Mouse (Mus musculus) hindbrain, embryonic 15.5 days (tissue): ENCODE results near the gene Gdf9. TPM values are rescaled to one million over a fixed set of nuclear protein-coding genes. Genes with fewer than 3 reads are reported as not detected.
A peak's percentile ranks its signal among the peaks of the same experiment; 100 is the strongest.

Experiments used
- ATAC-seq: fragments of 200-750 bp; cut with Nextera tagmentation; 2 replicates; pipeline ENCODE4 v1.8.0; 2017; ENCODE audit warnings: low read depth, moderate number of reproducible peaks, moderate TSS enrichment; ENCODE audit not compliant: low FRiP score
- H3K27ac ChIP-seq: fragments of 300-500 bp; sonication (generic); replicated peaks from 2 replicates; pipeline ENCODE4 v1.5.1; 2015; ENCODE audit warnings: mild to moderate bottlenecking, inconsistent platforms
- H3K27me3 ChIP-seq: fragments of 300-500 bp; sonication (generic); 2 replicates; pipeline ENCODE4 v1.6.1; 2015; ENCODE audit warnings: control low read depth, inconsistent platforms
- H3K36me3 ChIP-seq: fragments of 300-500 bp; sonication (generic); 2 replicates; pipeline ENCODE4 v1.6.1; 2015; ENCODE audit warnings: control low read depth, inconsistent platforms
- H3K4me1 ChIP-seq: fragments of 300-500 bp; sonication (generic); replicated peaks from 2 replicates; pipeline ENCODE4 v1.6.1; 2015; ENCODE audit warnings: control low read depth, inconsistent platforms
- H3K4me2 ChIP-seq: fragments of 300-500 bp; sonication (generic); 2 replicates; pipeline ENCODE4 v1.6.1; 2015; ENCODE audit warnings: moderate library complexity, mild to moderate bottlenecking, inconsistent platforms
- H3K4me3 ChIP-seq: fragments of 300-500 bp; sonication (generic); 2 replicates; pipeline ENCODE4 v1.5.1; 2015; ENCODE audit warnings: mild to moderate bottlenecking, inconsistent platforms
- H3K9ac ChIP-seq: fragments of 300-500 bp; sonication (generic); 2 replicates; pipeline ENCODE4 v1.6.1; 2015; ENCODE audit warnings: inconsistent platforms
- H3K9me3 ChIP-seq: fragments of 300-500 bp; sonication (generic); 2 replicates; pipeline ENCODE4 v1.6.1; 2016; ENCODE audit warnings: control low read depth, inconsistent platforms
- WGBS: fragments of 180-500 bp; shearing (Covaris S2); methylation state at CpG from one replicate; pipeline ENCODE4 v1.1.7; 2015; 5-methylcytosine and 5-hydroxymethylcytosine counted together
- polyA plus RNA-seq: library from polyadenylated mRNA; unstranded; fragments of >200 nt; fragmentation: Nextera tagmentation; extraction: Ambion mirVana; gene quantifications from 2 replicates; pipeline ENCODE4 v1.2.1, GENCODE M21; 2015

Gdf9 gene
- polyA plus RNA-seq, 1 experiment from 2014 or later: 3.2 TPM

DNA sequence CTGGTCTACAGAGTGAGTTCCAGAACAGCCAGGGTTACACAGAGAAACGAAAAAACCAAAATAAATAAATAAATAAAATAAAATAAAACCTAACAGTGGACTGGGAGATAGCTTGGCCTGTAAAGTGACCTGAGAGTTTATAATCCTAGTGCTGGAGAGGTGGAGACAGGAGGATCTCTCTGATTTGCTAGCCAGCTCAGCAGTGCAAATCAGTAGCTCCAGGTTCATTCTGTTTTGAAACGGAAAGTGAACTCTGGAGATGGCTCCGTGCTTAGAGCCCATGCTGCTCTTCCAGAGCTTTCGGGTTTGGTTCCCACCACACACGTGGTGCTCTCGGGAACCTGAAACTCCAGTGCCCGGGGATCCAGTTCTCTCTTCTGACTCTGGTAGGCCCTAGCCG, 17.2 kb downstream of the Gdf9 start:
- no peaks in the 10 kb centered on the region for H3K27me3 ChIP-seq
- H3K9me3 ChIP-seq: no peaks in the 10 kb centered on the region
- H3K4me2 ChIP-seq: no peak overlapping the region
- WGBS: 89% methylated on average over 8 of the region's 8 CpGs
- no peak overlapping the region for H3K27ac ChIP-seq
- H3K36me3 ChIP-seq: no peaks in the 10 kb centered on the region
- H3K9ac ChIP-seq: no peak overlapping the region
- no peaks in the 10 kb centered on the region for H3K4me1 ChIP-seq
- no peak overlapping the region for H3K4me3 ChIP-seq
- no peak for ATAC-seq

DNA sequence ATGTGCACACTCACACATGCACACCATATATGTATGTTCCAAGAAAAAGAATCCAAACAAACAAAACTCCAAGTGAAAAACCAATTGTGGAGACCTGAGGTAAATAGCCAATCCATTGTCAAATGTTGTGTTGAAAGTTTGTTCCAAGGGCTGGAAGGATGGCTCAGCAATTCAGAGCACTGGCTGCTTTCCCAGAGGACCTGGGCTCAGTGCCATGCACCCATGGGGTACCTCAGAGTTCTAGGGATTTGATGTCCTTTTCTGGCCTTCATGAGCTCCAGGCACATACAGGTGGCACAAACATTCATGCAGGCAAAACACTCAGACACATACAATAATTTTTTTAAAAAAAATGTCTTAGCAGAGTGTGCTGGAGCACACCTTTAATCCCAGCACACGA, 17.7 kb downstream of the Gdf9 start:
- Histone ChIP-seq H3K4me1 (no peaks in the 10 kb centered on the region), H3K4me2 (no peak overlapping the region), H3K4me3 (no peak overlapping the region), H3K27ac (no peak overlapping the region), H3K9me3 (no peaks in the 10 kb centered on the region), H3K36me3 (no peaks in the 10 kb centered on the region), H3K27me3 (no peaks in the 10 kb centered on the region), H3K9ac (no peak overlapping the region)
- 90% methylated on average over 1 of the region's 1 CpGs for WGBS
- ATAC-seq: no peak

DNA sequence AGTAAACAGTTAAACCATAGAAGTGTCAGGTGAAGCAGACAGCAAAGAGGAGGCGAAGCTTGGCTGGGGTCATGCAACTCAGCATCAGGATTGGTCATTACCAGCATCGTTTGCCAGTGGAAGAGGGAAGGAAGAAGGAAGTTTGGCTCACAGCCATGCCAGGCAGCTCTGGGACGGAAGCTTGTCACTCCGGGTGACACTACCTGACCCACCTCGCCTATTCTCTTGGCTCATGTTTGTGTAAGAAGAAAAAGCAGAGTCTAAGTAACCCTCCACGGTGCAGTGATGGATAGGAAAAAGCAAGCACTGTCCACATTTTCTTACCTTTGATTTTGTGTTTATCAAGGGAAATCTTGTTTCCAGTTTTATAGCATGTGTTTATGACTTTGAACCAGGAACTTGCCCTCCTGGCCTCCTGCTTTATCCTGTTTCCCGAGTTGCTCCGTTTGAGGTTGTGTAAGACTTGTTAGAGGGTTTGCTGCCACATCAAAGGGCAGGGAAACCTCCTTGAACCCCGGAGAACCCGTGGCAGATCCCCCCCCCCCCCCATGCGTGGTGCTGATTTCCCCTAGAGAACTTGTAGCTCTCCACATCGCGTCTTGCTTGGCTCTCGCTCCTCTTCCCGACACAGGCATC, 19.4 kb downstream of the Gdf9 start:
- no peak for ATAC-seq
- peaks cover 2% of the 10 kb centered on the region; the same call in 1 of the 2 replicates for H3K27me3 ChIP-seq
- 72% methylated on average over 15 of the region's 15 CpGs for WGBS

GRCm38 (mm10) chr11:53451361-53451760, 20.5 kb downstream of the Gdf9 start:
- no peak for ATAC-seq
- no peak overlapping the region for H3K4me2 ChIP-seq
- WGBS: 76% methylated on average over 2 of the region's 2 CpGs
- no peaks in the 10 kb centered on the region for H3K4me1 ChIP-seq
- peaks cover 13% of the 10 kb centered on the region for H3K27me3 ChIP-seq
- no peaks in the 10 kb centered on the region for H3K9me3 ChIP-seq
- no peaks in the 10 kb centered on the region for H3K36me3 ChIP-seq
- H3K4me3 ChIP-seq: no peak overlapping the region
- no peak overlapping the region for H3K27ac ChIP-seq
- H3K9ac ChIP-seq: no peak overlapping the region

More for the DNA sequence above, 19.4 kb downstream of the Gdf9 start:
- Histone ChIP-seq H3K9me3 (no peaks in the 10 kb centered on the region), H3K4me1 (no peaks in the 10 kb centered on the region), H3K4me2 (no peak overlapping the region), H3K9ac (no peak overlapping the region), H3K36me3 (no peaks in the 10 kb centered on the region), H3K4me3 (no peak overlapping the region), H3K27ac (no peak overlapping the region)

- Histone ChIP-seq H3K4me1 (peaks cover 6% of the 10 kb centered on the region), H3K9ac (no peak overlapping the region), H3K9me3 (no peaks in the 10 kb centered on the region), H3K4me2 (no peak overlapping the region), H3K27me3 (peaks cover 21% of the 10 kb centered on the region), H3K4me3 (no peak overlapping the region), H3K36me3 (no peaks in the 10 kb centered on the region), H3K27ac (no peak overlapping the region)
- ATAC-seq: no peak
- 95% methylated on average over 9 of the region's 9 CpGs for WGBS
These were observed 21.6 kb downstream of the Gdf9 start for GRCm38 (mm10) chr11:53452396-53452795.

- Histone ChIP-seq H3K9ac (no peak overlapping the region), H3K36me3 (no peaks in the 10 kb centered on the region), H3K4me1 (peaks cover 8% of the 10 kb centered on the region), H3K9me3 (no peaks in the 10 kb centered on the region), H3K4me3 (no peak overlapping the region), H3K4me2 (no peak overlapping the region), H3K27ac (no peak overlapping the region), H3K27me3 (peaks cover 27% of the 10 kb centered on the region)
- WGBS: 89% methylated on average over 5 of the region's 5 CpGs
- no peak for ATAC-seq
These were observed 22.2 kb downstream of the Gdf9 start for GRCm38 (mm10) chr11:53453031-53453430.

GRCm38 (mm10) chr11:53456474-53457371, 25.9 kb downstream of the Gdf9 start, which contains the start of the genes Gm10447 and Shroom1:
Gene Gm10447 (minus strand): TSS chr11:53457110.
Gene Shroom1 (plus strand): TSS chr11:53457205.
- WGBS: 5% methylated on average over 42 of the region's 42 CpGs
- no peaks in the 10 kb centered on the region for H3K9me3 ChIP-seq
- peak; percentile 43; the same call in 1 of the 2 replicates for ATAC-seq
- no peaks in the 10 kb centered on the region for H3K36me3 ChIP-seq
- H3K27me3 ChIP-seq: peaks cover 53% of the 10 kb centered on the region
- no peak within 1 kb of the TSS for H3K27ac ChIP-seq
- H3K4me1 ChIP-seq: peaks cover 8% of the 10 kb centered on the region
- peak within 1 kb of the TSS; percentile 67 for H3K4me2 ChIP-seq
- peak within 1 kb of the TSS; percentile 36 for H3K4me3 ChIP-seq
- H3K9ac ChIP-seq: peak within 1 kb of the TSS; percentile 32

DNA sequence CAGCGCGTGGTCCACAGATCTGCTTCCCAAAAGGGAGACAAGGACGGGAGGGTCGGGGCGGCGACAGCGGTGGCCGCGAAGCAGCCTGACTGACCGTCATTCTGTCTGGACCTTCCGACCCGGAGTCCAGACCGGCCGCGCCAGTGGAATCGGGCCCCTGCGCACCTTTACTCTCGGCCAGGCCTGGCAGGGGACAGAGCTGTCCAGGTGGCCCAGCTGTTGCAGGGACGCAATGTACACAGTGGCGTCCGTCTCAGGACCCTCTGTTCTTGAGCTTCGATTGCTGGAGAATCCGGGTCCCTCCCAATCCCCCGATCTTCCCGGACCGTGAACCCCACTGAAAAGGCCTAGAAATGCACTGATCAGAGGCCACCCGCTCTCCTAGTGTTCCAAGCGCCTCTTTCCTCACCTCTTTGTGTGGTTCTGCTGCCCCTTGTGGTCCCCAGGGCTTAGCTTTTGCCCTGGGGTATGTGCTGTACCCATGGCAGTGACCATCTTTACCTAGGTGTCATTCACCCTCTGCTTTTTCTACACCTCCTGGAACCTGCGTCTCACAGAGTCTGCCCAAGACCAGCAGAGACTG, 26.6 kb downstream of the Gdf9 start:
- Histone ChIP-seq H3K27ac (no peak overlapping the region), H3K36me3 (no peaks in the 10 kb centered on the region), H3K4me3 (peak overlapping the region; percentile 36), H3K27me3 (peaks cover 60% of the 10 kb centered on the region), H3K4me1 (peaks cover 8% of the 10 kb centered on the region), H3K9ac (peak overlapping the region; percentile 32), H3K4me2 (peak overlapping the region; percentile 67), H3K9me3 (no peaks in the 10 kb centered on the region)
- ATAC-seq: 0 out of 2 replicates have a peak, but pooled peaks have one; percentile 19
- 8% methylated on average over 29 of the region's 29 CpGs for WGBS

- WGBS: 54% methylated on average over 3 of the region's 3 CpGs
- H3K4me3 ChIP-seq: no peak overlapping the region
- no peak for ATAC-seq
- H3K36me3 ChIP-seq: no peaks in the 10 kb centered on the region
- peaks cover 18% of the 10 kb centered on the region for H3K4me1 ChIP-seq
- no peak overlapping the region for H3K4me2 ChIP-seq
- no peaks in the 10 kb centered on the region for H3K9me3 ChIP-seq
- peaks cover 76% of the 10 kb centered on the region for H3K27me3 ChIP-seq
- H3K9ac ChIP-seq: no peak overlapping the region
- no peak overlapping the region for H3K27ac ChIP-seq
These were observed 28.2 kb downstream of the Gdf9 start for GRCm38 (mm10) chr11:53458996-53459395.

GRCm38 (mm10) chr11:53460192-53460591, 29.4 kb downstream of the Gdf9 start:
- H3K9me3 ChIP-seq: no peaks in the 10 kb centered on the region
- H3K36me3 ChIP-seq: no peaks in the 10 kb centered on the region
- H3K27me3 ChIP-seq: peaks cover 86% of the 10 kb centered on the region
- H3K27ac ChIP-seq: no peak overlapping the region
- no peak overlapping the region for H3K4me2 ChIP-seq
- no peak overlapping the region for H3K9ac ChIP-seq
- no peak for ATAC-seq
- H3K4me3 ChIP-seq: no peak overlapping the region
- WGBS: 88% methylated on average over 3 of the region's 3 CpGs
- peaks cover 19% of the 10 kb centered on the region for H3K4me1 ChIP-seq

- no peak overlapping the region for H3K9ac ChIP-seq
- peaks cover 25% of the 10 kb centered on the region for H3K4me1 ChIP-seq
- H3K4me2 ChIP-seq: no peak overlapping the region
- no peaks in the 10 kb centered on the region for H3K9me3 ChIP-seq
- H3K27me3 ChIP-seq: peaks cover 80% of the 10 kb centered on the region
- H3K36me3 ChIP-seq: no peaks in the 10 kb centered on the region
- 23% methylated on average over 5 of the region's 5 CpGs for WGBS
- ATAC-seq: no peak
- H3K4me3 ChIP-seq: no peak overlapping the region
- H3K27ac ChIP-seq: no peak overlapping the region
These were observed 30.9 kb downstream of the Gdf9 start for GRCm38 (mm10) chr11:53461727-53462126.
